25 mouse cellular contexts compared by ENCODE assay signal in genomic region chr1:149448516-149448915, GRCm38 (mm10).
A peak's percentile ranks its signal among the peaks of the same experiment; 100 is the strongest.
DNase-seq lines count a peak whose midpoint lies in the region; ATAC-seq lines count a peak whose summit lies in the region.
"Had no signal": no experiment of that assay in that cellular context is flagged by ENCODE, and none has a peak within 500 bp of the region (broad histone marks: within the 10 kb centered on the region; RNA-seq: fewer than 3 reads in every experiment).

No protein-coding gene starts in this region.

- H3K4me1 ChIP-seq in forebrain, embryonic 13.5 days, result no peaks in the 10 kb centered on the region
- no peaks in the 10 kb centered on the region for H3K4me1 ChIP-seq in forebrain, embryonic 12.5 days
- no peaks in the 10 kb centered on the region for H3K4me1 ChIP-seq in hindbrain, embryonic 16.5 days (ENCODE audit: control insufficient read depth, insufficient read depth, low read depth, low read length)
- no peaks in the 10 kb centered on the region for H3K4me1 ChIP-seq in hindbrain, embryonic 12.5 days
- H3K4me1 ChIP-seq: embryonic facial prominence, embryonic 12.5 days; heart, embryonic 12.5 days; hindbrain, embryonic 10.5 days; liver, embryonic 13.5 days; midbrain, embryonic 13.5 days had no signal

- H3K27me3 ChIP-seq in forebrain, embryonic 13.5 days, result no peaks in the 10 kb centered on the region
- H3K27me3 ChIP-seq in forebrain, embryonic 12.5 days, result no peaks in the 10 kb centered on the region
- no peaks in the 10 kb centered on the region for H3K27me3 ChIP-seq in hindbrain, embryonic 16.5 days (replicated peaks; ENCODE audit: control insufficient read depth, insufficient read depth, low read length)
- H3K27me3 ChIP-seq in hindbrain, embryonic 12.5 days, result no peaks in the 10 kb centered on the region
- H3K27me3 ChIP-seq: embryonic facial prominence, embryonic 12.5 days; heart, embryonic 12.5 days; liver, embryonic 13.5 days; midbrain, embryonic 13.5 days had no signal

- no peak overlapping the region for H3K9ac ChIP-seq in forebrain, embryonic 13.5 days
- H3K9ac ChIP-seq in forebrain, embryonic 12.5 days, result no peak overlapping the region
- no peak overlapping the region for H3K9ac ChIP-seq in hindbrain, embryonic 16.5 days (ENCODE audit: low read depth, low read length)
- no peak overlapping the region for H3K9ac ChIP-seq in hindbrain, embryonic 12.5 days
- H3K9ac ChIP-seq: embryonic facial prominence, embryonic 12.5 days; heart, embryonic 12.5 days; liver, embryonic 13.5 days; midbrain, embryonic 13.5 days had no signal

- H3K9me3 ChIP-seq in forebrain, embryonic 13.5 days (replicated peaks), result no peaks in the 10 kb centered on the region
- no peaks in the 10 kb centered on the region for H3K9me3 ChIP-seq in forebrain, embryonic 12.5 days
- no peaks in the 10 kb centered on the region for H3K9me3 ChIP-seq in hindbrain, embryonic 16.5 days (ENCODE audit: control insufficient read depth, low read length)
- no peaks in the 10 kb centered on the region for H3K9me3 ChIP-seq in hindbrain, embryonic 12.5 days (replicated peaks)
- H3K9me3 ChIP-seq: embryonic facial prominence, embryonic 12.5 days; heart, embryonic 12.5 days; hindbrain, embryonic 10.5 days; liver, embryonic 13.5 days; midbrain, embryonic 13.5 days had no signal

- intact Hi-C loops in left cerebral cortex, postnatal 25 days (cut with DNase I), result no loop called here
- intact Hi-C loops in left cerebral cortex, postnatal 14 days (cut with DNase I), result no loop called here

- H3K27ac ChIP-seq in forebrain, embryonic 13.5 days, result no peak overlapping the region
- H3K27ac ChIP-seq in forebrain, embryonic 12.5 days, result no peak overlapping the region
- no peak overlapping the region for H3K27ac ChIP-seq in hindbrain, embryonic 16.5 days (ENCODE audit: low read depth, low read length)
- no peak overlapping the region for H3K27ac ChIP-seq in hindbrain, embryonic 12.5 days
- H3K27ac ChIP-seq: embryonic facial prominence, embryonic 12.5 days; hindbrain, embryonic 10.5 days; liver, embryonic 13.5 days; midbrain, embryonic 13.5 days had no signal

- H3K4me3 ChIP-seq in forebrain, embryonic 13.5 days, result no peak overlapping the region
- no peak overlapping the region for H3K4me3 ChIP-seq in forebrain, embryonic 12.5 days (replicated peaks)
- H3K4me3 ChIP-seq in hindbrain, embryonic 16.5 days (ENCODE audit: low read length), result no peak overlapping the region
- H3K4me3 ChIP-seq in hindbrain, embryonic 12.5 days, result no peak overlapping the region
- H3K4me3 ChIP-seq: embryonic facial prominence, embryonic 12.5 days; heart, embryonic 12.5 days; hindbrain, embryonic 10.5 days; liver, embryonic 13.5 days; midbrain, embryonic 13.5 days had no signal

- ATAC-seq in forebrain, embryonic 13.5 days, result 0 out of 2 replicates have a peak, but pooled peaks have one; percentile 30
- ATAC-seq in forebrain, embryonic 12.5 days (ENCODE audit: low FRiP score), result no peak
- peak; percentile 77 for ATAC-seq in hindbrain, embryonic 16.5 days
- no peak for ATAC-seq in hindbrain, embryonic 12.5 days (ENCODE audit: low FRiP score)
- ATAC-seq: CD4-positive, CD25-positive, alpha-beta regulatory T cell, adult 4 months; inflammation-experienced regulatory T-cells, adult 6 months; midbrain, embryonic 13.5 days had no signal

- no peak overlapping the region for H3K4me2 ChIP-seq in forebrain, embryonic 13.5 days
- no peak overlapping the region for H3K4me2 ChIP-seq in forebrain, embryonic 12.5 days
- no peak overlapping the region for H3K4me2 ChIP-seq in hindbrain, embryonic 16.5 days (ENCODE audit: low read length)
- H3K4me2 ChIP-seq in hindbrain, embryonic 12.5 days (replicated peaks), result no peak overlapping the region
- H3K4me2 ChIP-seq: embryonic facial prominence, embryonic 12.5 days; heart, embryonic 12.5 days; liver, embryonic 13.5 days; midbrain, embryonic 13.5 days had no signal

- 72% methylated on average over 5 of the region's 5 CpGs for WGBS in forebrain, embryonic 13.5 days
- 75% methylated on average over 5 of the region's 5 CpGs for WGBS in forebrain, embryonic 12.5 days
- 70% methylated on average over 5 of the region's 5 CpGs for WGBS in hindbrain, embryonic 16.5 days
- WGBS in hindbrain, embryonic 12.5 days, result 84% methylated on average over 5 of the region's 5 CpGs

- DNase-seq in left cerebral cortex, postnatal 25 days (ENCODE audit: low spot score in 2 of 2), result peak; percentile 1 to 40
- DNase-seq in left cerebral cortex, postnatal 14 days (ENCODE audit: low spot score in 2 of 2), result no peak
- peak; percentile 19 for DNase-seq in telencephalon, adult 2 months (ENCODE audit: low read depth, low spot score)
- DNase-seq: adrenal gland, postnatal 14 days; gastrocnemius, postnatal 14 days; heart, adult 11 months; heart, postnatal 10 days; kidney, adult 18-20 months; kidney, postnatal 10 days; liver, embryonic 13.5 days; lung, adult 2 months; lung, postnatal 14 days; right cerebral cortex, postnatal 25 days; spleen, adult 18-20 months; thymus, postnatal 14 days had no signal

- H3K36me3 ChIP-seq in forebrain, embryonic 13.5 days (ENCODE audit: poor library complexity, severe bottlenecking), result no peaks in the 10 kb centered on the region
- no peaks in the 10 kb centered on the region for H3K36me3 ChIP-seq in forebrain, embryonic 12.5 days (replicated peaks)
- H3K36me3 ChIP-seq in hindbrain, embryonic 16.5 days (ENCODE audit: control insufficient read depth, insufficient read depth, low read length), result no peaks in the 10 kb centered on the region
- H3K36me3 ChIP-seq in hindbrain, embryonic 12.5 days, result no peaks in the 10 kb centered on the region
- H3K36me3 ChIP-seq: embryonic facial prominence, embryonic 12.5 days; heart, embryonic 12.5 days; hindbrain, embryonic 10.5 days; liver, embryonic 13.5 days; midbrain, embryonic 13.5 days had no signal

Comparison
In these comparisons a context has a peak if more than half of its experiments do, and no peak if none do; other contexts are left out.
1. ATAC-seq: peak in forebrain, embryonic 13.5 days (single experiment) and hindbrain, embryonic 16.5 days (single experiment); none in forebrain, embryonic 12.5 days (single experiment) and hindbrain, embryonic 12.5 days (single experiment).
2. DNase-seq: peak in left cerebral cortex, postnatal 25 days (2 of 2) and telencephalon, adult 2 months (single experiment); none in left cerebral cortex, postnatal 14 days (0 of 2).